Mouse (Mus musculus) CH12.LX (cell line): ENCODE measurements around the gene Ckap2l.

Experiments used
- CTCF ChIP-seq, 2 experiments: IDR thresholded peaks in 1 of 2; conservative IDR thresholded peaks in 1 of 2; 2 replicates each; pipeline ENCODE4 v1.5.1; 2011 to 2012; ENCODE audit warnings: low read depth in 2 of 2, low read length in 2 of 2, improper control_type of control experiment in 1 of 2, inconsistent platforms in 1 of 2, mild to moderate bottlenecking in 1 of 2, moderate library complexity in 1 of 2
- ETS1 ChIP-seq: conservative IDR thresholded peaks from 2 replicates; pipeline ENCODE4 v1.6.1; 2012; ENCODE audit warnings: low read depth, mild to moderate bottlenecking, inconsistent platforms, low read length, improper control_type of control experiment, moderate library complexity
- POLR2A ChIP-seq: IDR thresholded peaks from 2 replicates; pipeline ENCODE4 v1.6.1; 2011; ENCODE audit warnings: low read depth, mild to moderate bottlenecking, improper control_type of control experiment, low read length
- SIN3A ChIP-seq: IDR thresholded peaks from 2 replicates; pipeline ENCODE4 v1.6.1; 2012; ENCODE audit warnings: low read length, improper control_type of control experiment, inconsistent platforms
- ZC3H11A ChIP-seq: IDR thresholded peaks from 2 replicates; pipeline ENCODE4 v1.6.1; 2012; ENCODE audit warnings: low read depth, mild to moderate bottlenecking, inconsistent platforms, low read length, improper control_type of control experiment

GRCm38 (mm10) chr2:129221097-129221632 lies 75.8 kb downstream of the Ckap2l start:
- TF ChIP-seq SIN3A (no peak), ETS1 (no peak), CTCF (conservative IDR thresholded peaks at IDR 0.05 in 1 of 2, IDR thresholded peaks at IDR 0.05 in 1 of 2; ENCODE audit: low read depth in 2 of 2, low read length in 2 of 2) (no peak), ZC3H11A (no peak), POLR2A (no peak)
